Mouse (Mus musculus) olfactory bulb, adult 2 months (tissue): Measurements from ENCODE around the gene Matn3.

Experiments used
- CTCF ChIP-seq: fragments of 200-500 bp; IDR thresholded peaks from 2 replicates; pipeline ENCODE4 v1.5.1; 2012; ENCODE audit warnings: low read depth, mild to moderate bottlenecking, low read length, moderate library complexity; ENCODE audit not compliant: insufficient read depth
- POLR2A ChIP-seq: fragments of 200-500 bp; IDR thresholded peaks from 2 replicates; pipeline ENCODE4 v1.6.1; 2012; ENCODE audit warnings: mild to moderate bottlenecking, low read depth, low read length, moderate library complexity; ENCODE audit not compliant: insufficient read depth

- TF ChIP-seq POLR2A, result no peak
- TF ChIP-seq CTCF, result no peak
Observed at GRCm38 (mm10) chr12:8975076-8975475, 27.3 kb downstream of the Matn3 start.
